Mouse (Mus musculus) cerebellum, adult 2 months (tissue): ENCODE data around the gene Cradd. TPM values are rescaled to one million over a fixed set of nuclear protein-coding genes. Genes with fewer than 3 reads are reported as not detected.

Experiments used
- DNase-seq, 2 experiments: peaks; one replicate each; pipeline ENCODE4 v3.0.0; 2021
- H3K27ac ChIP-seq: fragments of 200-500 bp; 2 replicates; pipeline ENCODE4 v1.5.1; 2012; ENCODE audit warnings: low read length, control low read depth, inconsistent platforms; ENCODE audit not compliant: insufficient read depth
- H3K27me3 ChIP-seq: fragments of 200-500 bp; 2 replicates; pipeline ENCODE4 v1.6.1; 2012; ENCODE audit warnings: inconsistent platforms, mild to moderate bottlenecking, low read length, moderate library complexity; ENCODE audit not compliant: control insufficient read depth, insufficient read depth
- H3K4me1 ChIP-seq: fragments of 200-500 bp; 2 replicates; pipeline ENCODE4 v1.6.1; 2011; ENCODE audit warnings: low read length; ENCODE audit not compliant: control insufficient read depth, insufficient read depth
- H3K4me3 ChIP-seq: fragments of 200-500 bp; replicated peaks from 2 replicates; pipeline ENCODE3; 2011; ENCODE audit warnings: mild to moderate bottlenecking, low read depth, low read length, control low read depth; ENCODE audit not compliant: insufficient read depth
- CTCF ChIP-seq: fragments of 200-500 bp; IDR thresholded peaks from 2 replicates; pipeline ENCODE4 v1.5.1; 2011; ENCODE audit warnings: low read depth, mild to moderate bottlenecking, control low read depth, low read length, moderate library complexity, borderline replicate concordance; ENCODE audit not compliant: insufficient read depth
- POLR2A ChIP-seq: fragments of 200-500 bp; IDR thresholded peaks from 2 replicates; pipeline ENCODE4 v1.6.1; 2011; ENCODE audit warnings: low read length, control low read depth, borderline replicate concordance; ENCODE audit not compliant: insufficient read depth
- WGBS: fragments of 180-500 bp; shearing (Covaris S2); methylation state at CpG from one replicate; pipeline ENCODE4 v1.1.7; 2018; 5-methylcytosine and 5-hydroxymethylcytosine counted together
- polyA plus RNA-seq: library from polyadenylated mRNA; depleted of rRNA; stranded (reverse); fragments of >200 nt; gene quantifications from 2 replicates; pipeline ENCODE4 v1.2.3, GENCODE M21; 2012

The Cradd gene
- polyA plus RNA-seq, 1 experiment = 11.7 TPM

- no peaks in the 10 kb centered on the region for H3K27me3 ChIP-seq
- no peak overlapping the region for H3K27ac ChIP-seq
- H3K4me1 ChIP-seq = no peaks in the 10 kb centered on the region
- no peak overlapping the region for H3K4me3 ChIP-seq
- WGBS = 41% methylated on average over 8 of the region's 8 CpGs
- TF ChIP-seq POLR2A = no peak
- TF ChIP-seq CTCF = no peak
- DNase-seq = no peak
Measured at GRCm38 (mm10) chr10:95255018-95255680, 68.8 kb downstream of the Cradd start.

GRCm38 (mm10) chr10:95254453-95255001, 69.4 kb downstream of the Cradd start:
- peak overlapping the region; percentile 63 for H3K4me3 ChIP-seq
- TF ChIP-seq POLR2A (no peak), CTCF (no peak)
- DNase-seq = peak; percentile 66 to 72
- no peak overlapping the region for H3K27ac ChIP-seq
- no peaks in the 10 kb centered on the region for H3K4me1 ChIP-seq
- no peaks in the 10 kb centered on the region for H3K27me3 ChIP-seq
- WGBS = 7% methylated on average over 13 of the region's 13 CpGs

GRCm38 (mm10) chr10:95254046-95254445, 69.9 kb downstream of the Cradd start:
- Histone ChIP-seq H3K4me1 (no peaks in the 10 kb centered on the region), H3K27ac (no peak overlapping the region), H3K27me3 (no peaks in the 10 kb centered on the region), H3K4me3 (no peak overlapping the region)
- TF ChIP-seq CTCF (no peak), POLR2A (no peak)
- WGBS = 63% methylated on average over 3 of the region's 3 CpGs
- DNase-seq = no peak

- TF ChIP-seq CTCF (no peak), POLR2A (no peak)
- 89% methylated on average over 16 of the region's 16 CpGs for WGBS
Measured at GRCm38 (mm10) chr10:95251674-95252073, 72.3 kb downstream of the Cradd start.

GRCm38 (mm10) chr10:95248362-95248761, 75.6 kb downstream of the Cradd start:
- Histone ChIP-seq H3K27ac (no peak overlapping the region), H3K4me1 (no peaks in the 10 kb centered on the region), H3K27me3 (no peaks in the 10 kb centered on the region), H3K4me3 (no peak overlapping the region)
- WGBS = 51% methylated on average over 6 of the region's 6 CpGs
- TF ChIP-seq CTCF = no peak
- TF ChIP-seq POLR2A = no peak
- no peak for DNase-seq

More at GRCm38 (mm10) chr10:95251674-95252073, 72.3 kb downstream of the Cradd start:
- Histone ChIP-seq H3K4me3 (no peak overlapping the region), H3K27me3 (no peaks in the 10 kb centered on the region), H3K4me1 (no peaks in the 10 kb centered on the region), H3K27ac (no peak overlapping the region)
- no peak for DNase-seq

GRCm38 (mm10) chr10:95246696-95247095, 77.2 kb downstream of the Cradd start:
- WGBS = 63% methylated on average over 2 of the region's 2 CpGs
- H3K27ac ChIP-seq = no peak overlapping the region
- no peaks in the 10 kb centered on the region for H3K27me3 ChIP-seq
- DNase-seq = no peak
- no peak overlapping the region for H3K4me3 ChIP-seq
- H3K4me1 ChIP-seq = no peaks in the 10 kb centered on the region
- no peak for TF ChIP-seq CTCF
- TF ChIP-seq POLR2A = no peak

- H3K4me3 ChIP-seq = no peak overlapping the region
- H3K27ac ChIP-seq = no peak overlapping the region
- H3K4me1 ChIP-seq = no peaks in the 10 kb centered on the region
- DNase-seq = no peak
- WGBS = 94% methylated on average over 2 of the region's 2 CpGs
- TF ChIP-seq CTCF (no peak), POLR2A (no peak)
- H3K27me3 ChIP-seq = no peaks in the 10 kb centered on the region
Measured at GRCm38 (mm10) chr10:95245680-95245982, 78.3 kb downstream of the Cradd start.

GRCm38 (mm10) chr10:95244961-95245679, 78.8 kb downstream of the Cradd start:
- H3K27ac ChIP-seq = no peak overlapping the region
- no peak for DNase-seq

More at GRCm38 (mm10) chr10:95244961-95245679, 78.8 kb downstream of the Cradd start:
- TF ChIP-seq CTCF (no peak), POLR2A (no peak)
- Histone ChIP-seq H3K4me1 (no peaks in the 10 kb centered on the region), H3K4me3 (no peak overlapping the region), H3K27me3 (no peaks in the 10 kb centered on the region)
- WGBS = 56% methylated on average over 22 of the region's 23 CpGs
